Mouse (Mus musculus) ovary, postnatal 36 days (tissue): Measurements from ENCODE around the gene Slc38a3.

Experiments
- DNase-seq: peaks from one replicate; pipeline ENCODE4 v3.0.0; 2022; ENCODE audit warnings: low spot score, mixed read lengths

Slc38a3 gene

GRCm38 (mm10) chr9:107665308-107665707 is 4.0 kb downstream of the Slc38a3 start:
- no peak for DNase-seq

DNA sequence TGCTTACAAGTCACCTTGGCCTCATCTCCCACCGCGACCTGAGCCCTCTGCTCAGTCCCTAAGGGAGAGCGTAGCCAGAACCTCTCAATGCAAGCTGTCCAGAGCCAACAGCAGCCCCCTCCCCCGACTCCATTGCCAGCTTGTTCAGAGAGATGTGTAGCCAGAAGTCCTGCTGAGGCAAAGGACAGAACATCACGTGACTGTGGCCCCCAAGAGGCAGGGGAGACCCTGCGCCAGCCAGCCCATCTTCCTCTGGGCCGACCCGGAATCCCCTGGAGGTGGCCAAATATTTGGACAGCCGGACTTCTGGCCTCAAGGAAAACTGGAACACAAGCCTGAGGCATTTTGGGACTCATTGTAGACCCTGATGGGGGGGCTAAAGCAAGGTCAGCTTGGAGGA is 5.8 kb downstream of the Slc38a3 start:
- no peak for DNase-seq

- no peak for DNase-seq
Observed at GRCm38 (mm10) chr9:107662342-107662741, 7.0 kb downstream of the Slc38a3 start.

DNA sequence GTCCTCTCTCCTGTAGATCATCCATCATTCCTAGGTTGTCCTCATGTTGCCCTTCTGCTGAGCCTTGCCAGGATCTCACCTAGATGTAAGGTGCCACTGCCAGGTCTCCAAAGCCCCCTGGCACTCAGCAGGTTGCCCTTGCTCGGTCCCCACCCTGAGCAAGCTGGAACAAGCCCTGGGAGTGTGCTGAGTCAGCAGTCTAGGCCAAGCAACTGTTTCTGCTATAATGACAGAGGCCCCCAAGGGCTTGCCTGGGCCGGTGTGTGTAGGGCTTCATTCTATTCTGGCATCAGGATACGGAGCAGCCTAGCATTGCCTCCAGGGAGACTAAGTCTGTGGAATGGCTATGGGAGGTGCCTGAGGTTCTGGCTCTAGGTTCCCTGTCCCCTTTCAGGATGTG is 8.6 kb downstream of the Slc38a3 start:
- no peak for DNase-seq

- DNase-seq: no peak
Observed at GRCm38 (mm10) chr9:107659961-107660360, 9.4 kb downstream of the Slc38a3 start.

DNA sequence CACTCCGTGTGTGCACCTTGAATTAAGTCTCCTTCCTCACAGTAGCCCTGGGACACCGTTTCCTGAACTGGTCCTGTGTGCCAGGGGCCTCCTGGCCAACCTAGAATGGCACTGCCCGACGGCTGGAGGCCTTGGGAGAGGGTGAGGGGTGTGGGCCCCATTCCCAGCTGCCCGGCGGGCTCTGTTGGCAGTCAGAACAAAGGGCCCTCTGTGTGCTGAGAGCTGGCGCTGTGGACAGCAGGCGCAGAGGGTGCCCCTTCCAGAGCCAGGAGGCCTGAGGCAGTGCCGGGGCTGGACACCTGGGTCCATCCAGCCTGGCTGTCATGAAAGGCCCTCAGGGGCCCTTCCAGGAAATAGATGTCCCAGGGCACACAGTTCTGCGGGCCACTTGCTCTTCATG is 9.8 kb downstream of the Slc38a3 start:
- no peak for DNase-seq

GRCm38 (mm10) chr9:107658096-107658495 is 11.2 kb downstream of the Slc38a3 start:
- peak; percentile 73 for DNase-seq

DNA sequence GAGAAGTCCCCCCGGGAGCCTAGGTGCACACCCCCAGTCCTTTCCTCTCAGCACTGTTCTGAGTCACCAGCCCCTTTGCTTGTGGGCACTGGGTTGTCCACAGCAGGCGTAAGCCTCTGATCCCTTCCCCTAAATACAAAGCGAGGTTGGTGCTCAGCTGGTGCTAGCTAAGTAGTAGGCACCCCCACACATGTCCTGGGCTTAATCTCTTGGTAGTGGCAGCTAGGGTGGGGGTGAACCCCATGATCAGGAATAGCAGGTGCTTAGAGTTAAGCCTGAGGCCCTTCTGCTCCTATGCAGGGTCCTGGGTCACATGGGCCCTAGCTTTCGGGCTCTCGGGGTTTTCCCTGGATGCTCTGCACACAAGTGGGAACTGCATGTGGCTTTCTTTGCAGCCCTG is 12.2 kb downstream of the Slc38a3 start:
- DNase-seq: no peak

- DNase-seq: no peak
Observed at GRCm38 (mm10) chr9:107654585-107654984, 14.7 kb downstream of the Slc38a3 start.

DNA sequence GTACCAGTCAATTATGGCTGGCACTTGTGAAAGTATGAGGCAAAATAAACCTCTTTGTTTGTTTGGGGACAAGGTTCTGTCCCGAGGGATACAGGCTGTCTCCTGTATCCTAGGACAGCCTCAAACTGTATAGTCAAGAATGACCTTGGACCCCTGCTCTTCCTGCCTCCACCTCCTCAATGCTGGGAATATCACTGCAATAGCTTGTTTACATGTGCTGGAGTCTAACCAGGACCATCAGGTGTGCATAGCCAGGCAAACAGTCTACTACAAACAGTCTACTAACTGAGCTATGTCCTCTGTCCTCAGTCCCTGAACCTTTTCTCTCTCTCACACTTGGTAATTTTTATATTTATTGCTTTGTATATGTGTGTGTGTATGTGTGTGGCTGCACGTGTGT is 15.9 kb downstream of the Slc38a3 start:
- no peak for DNase-seq

DNA sequence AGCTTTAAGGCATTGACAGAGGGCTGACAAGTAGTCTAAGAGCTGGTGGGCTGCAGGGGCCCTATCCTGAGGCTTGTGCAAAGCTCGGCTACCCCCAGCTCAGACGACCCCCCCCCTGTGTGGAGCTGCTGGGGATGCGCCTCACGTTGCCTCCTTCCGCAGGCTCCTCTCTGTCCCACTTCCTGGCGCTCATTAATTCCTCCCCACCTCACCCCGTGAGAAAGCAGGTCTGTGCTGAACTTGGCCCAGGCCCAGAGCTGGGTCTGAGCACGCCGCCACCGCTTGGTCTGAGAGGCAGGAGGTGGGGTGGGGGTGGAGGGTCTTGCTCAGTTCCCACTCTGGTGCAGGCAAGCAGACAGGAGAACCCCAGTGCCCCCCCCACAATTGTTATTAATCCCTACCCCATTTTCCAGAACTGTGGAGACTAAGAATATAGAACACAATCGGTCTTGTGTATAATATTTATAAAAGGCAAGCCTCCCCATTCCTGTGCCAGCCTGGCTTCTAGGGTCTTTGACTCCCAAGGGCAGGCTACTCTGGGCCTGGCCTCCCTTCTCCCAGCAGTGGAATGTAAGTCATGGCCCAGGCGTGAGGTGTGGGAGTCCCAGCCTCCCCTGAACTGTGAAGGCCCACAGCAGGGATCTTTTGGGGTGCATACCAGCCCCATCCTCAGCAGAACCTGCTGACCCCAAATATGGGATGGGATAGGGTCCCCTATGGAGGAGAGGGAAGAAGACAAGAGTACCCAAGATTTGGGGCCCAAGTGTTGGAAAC is 18.4 kb downstream of the Slc38a3 start:
- no peak for DNase-seq

GRCm38 (mm10) chr9:107650225-107650624 is 19.1 kb downstream of the Slc38a3 start:
- no peak for DNase-seq

GRCm38 (mm10) chr9:107648767-107649166 is 20.6 kb downstream of the Slc38a3 start:
- DNase-seq: no peak

- DNase-seq: no peak
Observed at GRCm38 (mm10) chr9:107646975-107647374, 22.4 kb downstream of the Slc38a3 start.

DNA sequence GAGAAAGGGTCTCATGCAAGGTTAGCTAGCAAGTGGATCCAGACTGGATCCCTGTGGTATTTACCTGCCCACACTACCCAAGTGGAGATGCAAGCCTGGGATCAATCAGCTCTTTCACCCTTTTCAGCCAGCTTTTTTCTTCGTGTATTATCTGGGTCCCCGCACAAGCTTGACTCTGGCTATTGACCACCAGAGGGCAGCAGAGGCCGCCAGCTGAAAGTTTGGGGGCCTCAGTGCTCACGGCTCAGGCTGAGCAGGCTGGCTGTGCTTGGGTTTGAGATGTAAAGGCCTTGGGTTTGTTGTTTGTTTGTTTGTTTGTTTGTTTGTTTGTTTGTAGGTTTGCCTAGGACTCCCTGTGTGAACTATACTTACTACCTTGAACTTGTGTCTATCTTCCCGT is 23.8 kb downstream of the Slc38a3 start:
- DNase-seq: peak; percentile 74

- DNase-seq: no peak
Observed at GRCm38 (mm10) chr9:107645153-107645510, 24.2 kb downstream of the Slc38a3 start.

GRCm38 (mm10) chr9:107644495-107645152 is 24.7 kb downstream of the Slc38a3 start:
- peak; percentile 91 for DNase-seq

DNA sequence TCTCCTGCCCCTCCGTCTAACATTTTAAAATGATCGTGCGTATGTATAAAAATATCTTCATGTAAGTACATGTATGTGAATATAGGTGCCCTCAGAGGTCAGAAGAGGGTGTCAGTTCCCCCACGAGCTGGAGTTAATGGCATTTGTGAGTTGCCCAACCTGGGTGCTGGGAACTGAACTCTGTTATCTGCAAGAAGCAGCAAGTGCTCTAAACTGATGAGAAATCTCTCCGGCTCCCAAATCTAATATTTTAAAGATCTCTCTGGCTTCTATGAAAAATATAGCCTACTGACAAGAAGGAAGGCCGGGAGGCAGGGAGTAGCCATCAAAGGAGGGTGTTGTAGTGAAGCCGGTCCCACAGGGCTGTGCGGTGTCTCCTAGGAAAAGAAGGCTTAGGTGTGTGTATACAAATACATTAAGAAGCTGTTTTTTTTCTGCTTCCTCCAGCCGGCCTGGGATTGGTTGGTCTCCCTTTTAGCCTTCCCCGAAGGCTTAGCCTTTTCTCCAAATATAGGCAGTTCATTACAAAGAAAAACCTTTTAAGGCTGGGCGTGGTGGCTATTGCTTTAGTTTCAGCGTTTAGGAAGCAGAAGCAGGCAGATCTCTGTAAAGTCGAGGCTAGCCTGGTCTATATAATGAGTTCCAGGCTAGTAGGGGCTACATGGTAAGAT is 25.7 kb downstream of the Slc38a3 start:
- no peak for DNase-seq

- no peak for DNase-seq
Observed at GRCm38 (mm10) chr9:107641666-107642065, 27.7 kb downstream of the Slc38a3 start.

DNA sequence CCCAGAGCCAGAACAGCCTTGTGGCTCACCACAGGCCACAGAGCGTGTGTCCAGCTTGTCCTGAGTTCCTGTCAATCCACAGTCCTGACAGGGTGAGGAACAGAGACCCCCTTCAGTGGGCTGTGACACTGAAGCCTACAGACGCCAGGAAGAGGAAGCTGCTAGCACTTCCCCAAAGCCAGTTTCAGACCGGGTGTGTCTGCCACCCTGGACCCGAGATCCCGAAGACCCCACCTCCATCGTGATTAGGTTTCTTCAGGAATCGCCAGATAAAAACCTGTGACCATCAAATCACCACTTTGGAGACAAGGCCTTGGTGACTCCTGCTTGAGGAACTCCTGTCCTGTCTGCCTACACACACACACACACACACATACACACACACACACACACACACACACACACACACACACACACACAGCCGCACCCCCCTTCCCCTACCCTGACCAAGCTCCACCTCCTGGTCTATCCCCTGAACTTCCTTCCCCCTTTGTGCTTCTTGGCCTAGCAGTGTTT is 29.0 kb downstream of the Slc38a3 start:
- no peak for DNase-seq

DNA sequence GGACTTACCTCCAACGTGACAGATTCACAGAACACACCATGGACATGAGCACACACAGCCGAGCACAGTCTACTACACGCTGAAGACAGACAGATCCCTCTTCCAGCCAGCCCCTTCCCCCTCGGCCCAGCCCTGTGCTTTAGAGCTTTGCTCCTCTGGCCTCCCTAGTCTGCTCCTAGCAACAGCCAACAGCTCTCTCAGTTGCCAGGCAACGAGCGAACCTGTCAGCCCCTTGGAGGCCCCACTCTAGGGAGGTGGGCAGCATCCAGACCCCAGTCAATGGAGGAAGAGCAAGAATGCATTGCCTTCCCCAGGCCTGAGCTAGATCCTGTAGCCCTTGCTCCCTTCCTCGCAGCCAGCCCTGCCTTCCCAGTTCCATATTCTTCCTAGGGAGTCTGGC is 32.3 kb downstream of the Slc38a3 start:
- no peak for DNase-seq

GRCm38 (mm10) chr9:107635279-107636028 is 33.9 kb downstream of the Slc38a3 start, which contains the start of gene Gnai2:
Gene Gnai2, minus strand, starts transcription at chr9:107635367.
- DNase-seq: peak; percentile 97
